Mouse (Mus musculus) midbrain, postnatal 0 days (tissue): ENCODE measurements around the gene Tmtc2. TPM values are rescaled to one million over a fixed set of nuclear protein-coding genes. Genes with fewer than 3 reads are reported as not detected.

Source experiments
- ATAC-seq: fragments of 200-750 bp; cut with Nextera tagmentation; 2 replicates; pipeline ENCODE4 v1.8.0; 2017; ENCODE audit warnings: moderate number of reproducible peaks, mild to moderate bottlenecking, moderate TSS enrichment, moderate library complexity; ENCODE audit not compliant: low FRiP score
- DNase-seq: peaks from one replicate; pipeline ENCODE4 v3.0.0-alpha.2; 2015; ENCODE audit warnings: low spot score
- H3K27ac ChIP-seq: fragments of 300-500 bp; sonication (generic); 2 replicates; pipeline ENCODE4 v1.5.1; 2014; ENCODE audit warnings: low read depth, mild to moderate bottlenecking, low read length, mixed read lengths
- H3K27me3 ChIP-seq: fragments of 300-500 bp; sonication (generic); 2 replicates; pipeline ENCODE4 v1.6.1; 2014; ENCODE audit warnings: low read length, control low read depth, mixed read lengths; ENCODE audit not compliant: insufficient read depth
- H3K36me3 ChIP-seq: fragments of 300-500 bp; sonication (generic); 2 replicates; pipeline ENCODE4 v1.6.1; 2014; ENCODE audit warnings: low read length, control low read depth, mixed read lengths; ENCODE audit not compliant: insufficient read depth
- H3K4me1 ChIP-seq: fragments of 300-500 bp; sonication (generic); 2 replicates; pipeline ENCODE4 v1.6.1; 2014; ENCODE audit warnings: mild to moderate bottlenecking, control low read depth, antibody characterized with exemption, low read length, mixed read lengths; ENCODE audit not compliant: insufficient read depth
- H3K4me2 ChIP-seq: fragments of 300-500 bp; sonication (generic); 2 replicates; pipeline ENCODE4 v1.6.1; 2014; ENCODE audit warnings: low read depth, mild to moderate bottlenecking, low read length, mixed read lengths; ENCODE audit not compliant: poor library complexity, severe bottlenecking
- H3K4me3 ChIP-seq: fragments of 300-500 bp; sonication (generic); 2 replicates; pipeline ENCODE4 v1.5.1; 2014; ENCODE audit warnings: low read depth, mild to moderate bottlenecking, low read length, moderate library complexity
- H3K9ac ChIP-seq: fragments of 300-500 bp; sonication (generic); replicated peaks from 2 replicates; pipeline ENCODE4 v1.6.1; 2014; ENCODE audit warnings: mild to moderate bottlenecking, low read length, moderate library complexity, mixed read lengths; ENCODE audit not compliant: poor library complexity, severe bottlenecking
- H3K9me3 ChIP-seq: fragments of 300-500 bp; sonication (generic); 2 replicates; pipeline ENCODE4 v1.6.1; 2016; ENCODE audit warnings: low read length, control low read depth
- CTCF ChIP-seq: IDR thresholded peaks from 2 replicates; pipeline ENCODE4 v1.5.1; 2016; ENCODE audit warnings: antibody characterized with exemption, mild to moderate bottlenecking
- WGBS: fragments of 180-500 bp; shearing (Covaris S2); extraction: QIAGEN DNeasy Blood & Tissue Kit; methylation state at CpG from one replicate; pipeline ENCODE4 v1.1.7; 2014; 5-methylcytosine and 5-hydroxymethylcytosine counted together
- polyA plus RNA-seq: library from polyadenylated mRNA; unstranded; fragments of >200 nt; fragmentation: Nextera tagmentation; extraction: Ambion mirVana; gene quantifications from 2 replicates; pipeline ENCODE4 v1.2.1, GENCODE M21; 2015
- total RNA-seq: library from RNA; depleted of rRNA; stranded (reverse); fragments of >200 nt; gene quantifications from 2 replicates; pipeline ENCODE4 v1.2.3, GENCODE M21; 2014

Gene Tmtc2
- total and polyA plus RNA-seq, 2 experiments from 2014 or later: 5.3 to 12.9 TPM

GRCm38 (mm10) chr10:105199515-105199914 lies 374.7 kb downstream of the Tmtc2 start:
- H3K9me3 ChIP-seq: no peaks in the 10 kb centered on the region
- H3K4me2 ChIP-seq: no peak overlapping the region
- H3K4me3 ChIP-seq: no peak overlapping the region
- no peaks in the 10 kb centered on the region for H3K4me1 ChIP-seq
- H3K36me3 ChIP-seq: no peaks in the 10 kb centered on the region
- no peak overlapping the region for H3K9ac ChIP-seq
- ATAC-seq: no peak
- no peak for TF ChIP-seq CTCF
- H3K27ac ChIP-seq: no peak overlapping the region
- DNase-seq: no peak
- no peaks in the 10 kb centered on the region for H3K27me3 ChIP-seq
- WGBS: 58% methylated on average over 5 of the region's 5 CpGs

GRCm38 (mm10) chr10:105195377-105195776 lies 378.9 kb downstream of the Tmtc2 start:
- ATAC-seq: no peak
- Histone ChIP-seq H3K9ac (no peak overlapping the region), H3K9me3 (no peaks in the 10 kb centered on the region), H3K4me3 (no peak overlapping the region), H3K4me2 (no peak overlapping the region), H3K36me3 (no peaks in the 10 kb centered on the region), H3K27ac (no peak overlapping the region), H3K27me3 (no peaks in the 10 kb centered on the region), H3K4me1 (no peaks in the 10 kb centered on the region)
- DNase-seq: no peak
- 95% methylated on average over 2 of the region's 2 CpGs for WGBS
- no peak for TF ChIP-seq CTCF

GRCm38 (mm10) chr10:105193756-105194460 lies 380.3 kb downstream of the Tmtc2 start:
- H3K27me3 ChIP-seq: no peaks in the 10 kb centered on the region
- no peak for TF ChIP-seq CTCF
- H3K4me2 ChIP-seq: no peak overlapping the region
- WGBS: 75% methylated on average over 4 of the region's 4 CpGs
- ATAC-seq: no peak
- no peak overlapping the region for H3K4me3 ChIP-seq
- DNase-seq: no peak
- no peak overlapping the region for H3K9ac ChIP-seq
- H3K9me3 ChIP-seq: no peaks in the 10 kb centered on the region
- H3K4me1 ChIP-seq: no peaks in the 10 kb centered on the region
- no peaks in the 10 kb centered on the region for H3K36me3 ChIP-seq
- no peak overlapping the region for H3K27ac ChIP-seq

- Histone ChIP-seq H3K27ac (no peak overlapping the region), H3K27me3 (no peaks in the 10 kb centered on the region), H3K4me1 (no peaks in the 10 kb centered on the region), H3K4me3 (no peak overlapping the region), H3K9me3 (no peaks in the 10 kb centered on the region), H3K36me3 (no peaks in the 10 kb centered on the region), H3K9ac (no peak overlapping the region), H3K4me2 (no peak overlapping the region)
- DNase-seq (no peak), ATAC-seq (no peak)
- TF ChIP-seq CTCF: no peak
- WGBS: 98% methylated on average over 2 of the region's 2 CpGs
These were observed 382.2 kb downstream of the Tmtc2 start for GRCm38 (mm10) chr10:105192071-105192470.

- no peak overlapping the region for H3K4me2 ChIP-seq
- H3K4me1 ChIP-seq: no peaks in the 10 kb centered on the region
- H3K9me3 ChIP-seq: no peaks in the 10 kb centered on the region
- no peak overlapping the region for H3K9ac ChIP-seq
- WGBS: 42% methylated on average over 4 of the region's 4 CpGs
- no peak for TF ChIP-seq CTCF
- no peak for ATAC-seq
- H3K4me3 ChIP-seq: no peak overlapping the region
- no peaks in the 10 kb centered on the region for H3K36me3 ChIP-seq
- H3K27me3 ChIP-seq: no peaks in the 10 kb centered on the region
- H3K27ac ChIP-seq: no peak overlapping the region
- DNase-seq: no peak
These were observed 384.5 kb downstream of the Tmtc2 start for GRCm38 (mm10) chr10:105189746-105190145.

- no peak for DNase-seq
- H3K27ac ChIP-seq: no peak overlapping the region
- H3K4me1 ChIP-seq: no peaks in the 10 kb centered on the region
- no peak overlapping the region for H3K4me3 ChIP-seq
- no peak for TF ChIP-seq CTCF
- no peaks in the 10 kb centered on the region for H3K9me3 ChIP-seq
- 89% methylated on average over 5 of the region's 5 CpGs for WGBS
- H3K36me3 ChIP-seq: no peaks in the 10 kb centered on the region
- no peak for ATAC-seq
- H3K4me2 ChIP-seq: no peak overlapping the region
- no peak overlapping the region for H3K9ac ChIP-seq
- no peaks in the 10 kb centered on the region for H3K27me3 ChIP-seq
These were observed 387.6 kb downstream of the Tmtc2 start for GRCm38 (mm10) chr10:105186636-105187035.
